Mouse (Mus musculus) erythroblast, adult 5-6 weeks (primary cell): ENCODE results near the gene Foxj1. TPM values are rescaled to one million over a fixed set of nuclear protein-coding genes. Genes with fewer than 3 reads are reported as not detected.

Experiments used
- ATAC-seq: replicated peaks from 2 replicates; pipeline ENCODE4 v1.8.0; 2016; ENCODE audit warnings: moderate number of reproducible peaks, mild to moderate bottlenecking, moderate TSS enrichment, inconsistent platforms; ENCODE audit not compliant: poor library complexity, low FRiP score, severe bottlenecking
- total RNA-seq, 2 experiments: library from RNA; stranded (forward) in 1 of 2; stranded (reverse) in 1 of 2; fragments of 150-400 nt in 1 of 2; fragments of 200-764, 138-1000 nt in 1 of 2; gene quantifications; 2 replicates each; pipeline versions ENCODE4 v1.2.3 to v1.2.4; 2015 to 2017; ENCODE audit warnings: low replicate concordance in 2 of 2

The Foxj1 gene
- total RNA-seq, 2 experiments from 2014 or later = not detected

- ATAC-seq = no peak
Observed at GRCm38 (mm10) chr11:116280751-116281663, 54.2 kb downstream of the Foxj1 start, which contains the start of gene Galr2. TSS of gene Galr2 (plus strand) at chr11:116280939.

Other genes starting within 250 kb of the Foxj1 start
- 105 and 125 TPM in 2 replicates for gene Wbp2, start 248.4 kb downstream of the Foxj1 start, total RNA-seq (2015; ENCODE audit: low replicate concordance)
- 58.0 and 68.8 TPM in 2 replicates for gene Wbp2, start 248.4 kb downstream of the Foxj1 start, total RNA-seq (2017; ENCODE audit: low replicate concordance)
- 1.0 and 2.5 TPM in 2 replicates for gene Trim47, start 208.2 kb downstream of the Foxj1 start, total RNA-seq (2015; ENCODE audit: low replicate concordance)
- gene Trim47, start 208.2 kb downstream of the Foxj1 start, total RNA-seq (2017; ENCODE audit: low replicate concordance) = 1.3 TPM in 1 of 2 replicates, not detected in the other
- gene Trim65, start 204.3 kb downstream of the Foxj1 start, total RNA-seq (2015; ENCODE audit: low replicate concordance) = 0.38 and 2.3 TPM in 2 replicates
- 0.28 and 3.3 TPM in 2 replicates for gene Trim65, start 204.3 kb downstream of the Foxj1 start, total RNA-seq (2017; ENCODE audit: low replicate concordance)
- 10.0 and 19.8 TPM in 2 replicates for gene Mrpl38, start 196.5 kb downstream of the Foxj1 start, total RNA-seq (2015; ENCODE audit: low replicate concordance)
- 5.2 and 6.7 TPM in 2 replicates for gene Mrpl38, start 196.5 kb downstream of the Foxj1 start, total RNA-seq (2017; ENCODE audit: low replicate concordance)
- gene Fbf1, start 167.2 kb downstream of the Foxj1 start, total RNA-seq (2015; ENCODE audit: low replicate concordance) = 6.1 and 14.6 TPM in 2 replicates
- gene Fbf1, start 167.2 kb downstream of the Foxj1 start, total RNA-seq (2017; ENCODE audit: low replicate concordance) = 6.0 and 6.7 TPM in 2 replicates
- 10.4 and 14.4 TPM in 2 replicates for gene Ten1, start 136.5 kb downstream of the Foxj1 start, total RNA-seq (2015; ENCODE audit: low replicate concordance)
- 2.7 and 6.4 TPM in 2 replicates for gene Ten1, start 136.5 kb downstream of the Foxj1 start, total RNA-seq (2017; ENCODE audit: low replicate concordance)
- gene Acox1, start 136.4 kb downstream of the Foxj1 start, total RNA-seq (2015; ENCODE audit: low replicate concordance) = 8.3 and 8.6 TPM in 2 replicates
- gene Acox1, start 136.4 kb downstream of the Foxj1 start, total RNA-seq (2017; ENCODE audit: low replicate concordance) = 11.3 and 12.7 TPM in 2 replicates
- gene Evpl, start 97.3 kb downstream of the Foxj1 start, total RNA-seq (2015; ENCODE audit: low replicate concordance) = not detected in 2 replicates
- gene Evpl, start 97.3 kb downstream of the Foxj1 start, total RNA-seq (2017; ENCODE audit: low replicate concordance) = 0.09 and 0.56 TPM in 2 replicates
- 7.5 and 11.7 TPM in 2 replicates for gene Srp68, start 61.2 kb downstream of the Foxj1 start, total RNA-seq (2015; ENCODE audit: low replicate concordance)
- 8.5 and 15.1 TPM in 2 replicates for gene Srp68, start 61.2 kb downstream of the Foxj1 start, total RNA-seq (2017; ENCODE audit: low replicate concordance)
- not detected in 2 replicates for gene Galr2, start 54.5 kb downstream of the Foxj1 start, total RNA-seq (2015; ENCODE audit: low replicate concordance)
- gene Galr2, start 54.5 kb downstream of the Foxj1 start, total RNA-seq (2017; ENCODE audit: low replicate concordance) = not detected in 2 replicates
- 12.1 and 34.6 TPM in 2 replicates for gene Exoc7, start 28.2 kb downstream of the Foxj1 start, total RNA-seq (2015; ENCODE audit: low replicate concordance)
- 7.8 and 14.1 TPM in 2 replicates for gene Exoc7, start 28.2 kb downstream of the Foxj1 start, total RNA-seq (2017; ENCODE audit: low replicate concordance)
- 0.63 and 1.7 TPM in 2 replicates for gene Rnf157, start 77.6 kb upstream of the Foxj1 start, total RNA-seq (2015; ENCODE audit: low replicate concordance)
- gene Rnf157, start 77.6 kb upstream of the Foxj1 start, total RNA-seq (2017; ENCODE audit: low replicate concordance) = 2.0 and 2.1 TPM in 2 replicates
- gene Ubald2, start 98.7 kb upstream of the Foxj1 start, total RNA-seq (2015; ENCODE audit: low replicate concordance) = 46.6 and 59.0 TPM in 2 replicates
- 27.0 and 41.7 TPM in 2 replicates for gene Ubald2, start 98.7 kb upstream of the Foxj1 start, total RNA-seq (2017; ENCODE audit: low replicate concordance)
- gene Qrich2, start 130.8 kb upstream of the Foxj1 start, total RNA-seq (2015; ENCODE audit: low replicate concordance) = not detected in 2 replicates
- 0.17 TPM in 1 of 2 replicates, not detected in the other for gene Qrich2, start 130.8 kb upstream of the Foxj1 start, total RNA-seq (2017; ENCODE audit: low replicate concordance)
- 9.8 and 11.1 TPM in 2 replicates for gene Prpsap1, start 158.8 kb upstream of the Foxj1 start, total RNA-seq (2015; ENCODE audit: low replicate concordance)
- 9.2 and 14.1 TPM in 2 replicates for gene Prpsap1, start 158.8 kb upstream of the Foxj1 start, total RNA-seq (2017; ENCODE audit: low replicate concordance)
- gene Sphk1, start 195.5 kb upstream of the Foxj1 start, total RNA-seq (2015; ENCODE audit: low replicate concordance) = 14.2 and 15.9 TPM in 2 replicates
- gene Sphk1, start 195.5 kb upstream of the Foxj1 start, total RNA-seq (2017; ENCODE audit: low replicate concordance) = 45.3 and 46.3 TPM in 2 replicates
- gene Ube2o, start 246.0 kb upstream of the Foxj1 start, total RNA-seq (2015; ENCODE audit: low replicate concordance) = 473 and 508 TPM in 2 replicates
- 800 and 935 TPM in 2 replicates for gene Ube2o, start 246.0 kb upstream of the Foxj1 start, total RNA-seq (2017; ENCODE audit: low replicate concordance)